Mouse (Mus musculus) embryonic facial prominence, embryonic 12.5 days (tissue): ENCODE measurements around the gene Mycl. TPM values are rescaled to one million over a fixed set of nuclear protein-coding genes. Genes with fewer than 3 reads are reported as not detected.
A peak's percentile ranks its signal among the peaks of the same experiment; 100 is the strongest.
"Not testable (repeated sequence)": the region's sequence is repeated elsewhere in the genome, so short reads cannot be mapped to it uniquely, and the experiment has no call there.

ENCODE experiments used
- ATAC-seq: fragments of 200-750 bp; cut with Nextera tagmentation; 2 replicates; pipeline ENCODE4 v1.8.0; 2017; ENCODE audit not compliant: insufficient number of reproducible peaks, insufficient read depth, low FRiP score, low TSS enrichment
- H3K27ac ChIP-seq: fragments of 300-500 bp; sonication (generic); 2 replicates; pipeline ENCODE4 v1.5.1; 2016; ENCODE audit warnings: mild to moderate bottlenecking
- H3K27me3 ChIP-seq: fragments of 300-500 bp; sonication (generic); 2 replicates; pipeline ENCODE4 v1.6.1; 2016; ENCODE audit warnings: mild to moderate bottlenecking, moderate library complexity
- H3K36me3 ChIP-seq: fragments of 300-500 bp; sonication (generic); 2 replicates; pipeline ENCODE4 v1.6.1; 2016; ENCODE audit warnings: mild to moderate bottlenecking
- H3K4me1 ChIP-seq: fragments of 300-500 bp; sonication (generic); 2 replicates; pipeline ENCODE4 v1.6.1; 2016
- H3K4me2 ChIP-seq: fragments of 300-500 bp; sonication (generic); replicated peaks from 2 replicates; pipeline ENCODE4 v1.6.1; 2016; ENCODE audit warnings: mild to moderate bottlenecking, moderate library complexity
- H3K4me3 ChIP-seq: fragments of 300-500 bp; sonication (generic); 2 replicates; pipeline ENCODE4 v1.5.1; 2016; ENCODE audit warnings: mild to moderate bottlenecking
- H3K9ac ChIP-seq: fragments of 300-500 bp; sonication (generic); 2 replicates; pipeline ENCODE4 v1.6.1; 2016; ENCODE audit warnings: mild to moderate bottlenecking, moderate library complexity
- H3K9me3 ChIP-seq: fragments of 300-500 bp; sonication (generic); 2 replicates; pipeline ENCODE4 v1.6.1; 2016; ENCODE audit warnings: mild to moderate bottlenecking, moderate library complexity
- WGBS: fragments of 180-500 bp; shearing (Covaris S2); methylation state at CpG from one replicate; pipeline ENCODE4 v1.1.7; 2016; 5-methylcytosine and 5-hydroxymethylcytosine counted together
- polyA plus RNA-seq: library from polyadenylated mRNA; unstranded; fragments of >200 nt; fragmentation: Nextera tagmentation; extraction: Ambion mirVana; gene quantifications from 2 replicates; pipeline ENCODE4 v1.2.1, GENCODE M21; 2016

Mycl gene
- polyA plus RNA-seq, 1 experiment from 2014 or later: 46.4 TPM

GRCm38 (mm10) chr4:122981930-122982329 lies 13.5 kb upstream of the Mycl start:
- Histone ChIP-seq H3K9me3 (no peaks in the 10 kb centered on the region), H3K4me3 (no peak overlapping the region), H3K27me3 (peaks cover 24% of the 10 kb centered on the region), H3K27ac (no peak overlapping the region), H3K4me2 (no peak overlapping the region), H3K36me3 (no peaks in the 10 kb centered on the region), H3K9ac (no peak overlapping the region), H3K4me1 (peaks cover 6% of the 10 kb centered on the region; the same call in 1 of the 2 replicates)
- 48% methylated on average over 3 of the region's 3 CpGs for WGBS
- no peak for ATAC-seq

- Histone ChIP-seq H3K4me2 (no peak overlapping the region), H3K27me3 (peaks cover 24% of the 10 kb centered on the region), H3K36me3 (no peaks in the 10 kb centered on the region), H3K9ac (no peak overlapping the region), H3K4me1 (peaks cover 6% of the 10 kb centered on the region; the same call in 1 of the 2 replicates), H3K27ac (no peak overlapping the region), H3K9me3 (no peaks in the 10 kb centered on the region), H3K4me3 (no peak overlapping the region)
- 73% methylated on average over 3 of the region's 3 CpGs for WGBS
- ATAC-seq: no peak
Measured at GRCm38 (mm10) chr4:122982537-122982936, 12.9 kb upstream of the Mycl start.

GRCm38 (mm10) chr4:122983486-122984261 lies 11.8 kb upstream of the Mycl start:
- ATAC-seq: no peak
- Histone ChIP-seq H3K27ac (no peak overlapping the region), H3K36me3 (no peaks in the 10 kb centered on the region), H3K4me3 (peak overlapping the region; percentile 7; the same call in 1 of the 2 replicates), H3K4me2 (peak overlapping the region; percentile 30), H3K4me1 (peaks cover 6% of the 10 kb centered on the region; the same call in 1 of the 2 replicates), H3K27me3 (peaks cover 24% of the 10 kb centered on the region), H3K9ac (no peak overlapping the region), H3K9me3 (no peaks in the 10 kb centered on the region)
- 20% methylated on average over 17 of the region's 17 CpGs for WGBS

DNA sequence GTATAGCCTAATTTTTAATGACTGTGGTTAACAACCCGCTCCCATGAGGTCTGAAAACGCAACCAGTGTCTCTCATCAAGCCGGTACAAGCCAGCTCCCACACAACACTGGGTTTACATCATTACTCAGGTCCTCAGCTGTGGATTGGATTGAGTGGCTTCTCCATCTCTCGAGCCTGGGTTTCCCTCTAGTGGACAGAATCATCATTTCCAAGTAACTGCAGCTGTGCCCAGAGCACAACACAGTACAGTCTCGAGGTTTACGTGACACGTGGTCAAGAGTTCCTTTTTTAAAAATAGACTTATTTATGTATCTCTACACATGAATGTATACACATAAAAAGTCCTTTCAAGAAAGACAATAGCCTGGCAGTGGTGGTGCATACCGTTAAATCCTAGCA lies 10.3 kb upstream of the Mycl start:
- Histone ChIP-seq H3K9me3 (no peaks in the 10 kb centered on the region), H3K27ac (no peak overlapping the region), H3K4me3 (no peak overlapping the region), H3K27me3 (peaks cover 24% of the 10 kb centered on the region), H3K9ac (no peak overlapping the region), H3K4me2 (no peak overlapping the region), H3K4me1 (peaks cover 6% of the 10 kb centered on the region; the same call in 1 of the 2 replicates), H3K36me3 (no peaks in the 10 kb centered on the region)
- peak; percentile 74 for ATAC-seq
- WGBS: 44% methylated on average over 8 of the region's 8 CpGs

- H3K27ac ChIP-seq: no peak overlapping the region
- 0 out of 2 replicates have a peak, but pooled peaks cover 3% of the 10 kb centered on the region for H3K9me3 ChIP-seq
- ATAC-seq: no peak
- H3K36me3 ChIP-seq: no peaks in the 10 kb centered on the region
- H3K4me3 ChIP-seq: no peak overlapping the region
- 79% methylated on average over 4 of the region's 4 CpGs for WGBS
- no peak overlapping the region for H3K4me2 ChIP-seq
- peaks cover 6% of the 10 kb centered on the region; the same call in 1 of the 2 replicates for H3K4me1 ChIP-seq
- H3K9ac ChIP-seq: no peak overlapping the region
- peaks cover 20% of the 10 kb centered on the region for H3K27me3 ChIP-seq
Measured at GRCm38 (mm10) chr4:122987421-122987820, 8.0 kb upstream of the Mycl start.

DNA sequence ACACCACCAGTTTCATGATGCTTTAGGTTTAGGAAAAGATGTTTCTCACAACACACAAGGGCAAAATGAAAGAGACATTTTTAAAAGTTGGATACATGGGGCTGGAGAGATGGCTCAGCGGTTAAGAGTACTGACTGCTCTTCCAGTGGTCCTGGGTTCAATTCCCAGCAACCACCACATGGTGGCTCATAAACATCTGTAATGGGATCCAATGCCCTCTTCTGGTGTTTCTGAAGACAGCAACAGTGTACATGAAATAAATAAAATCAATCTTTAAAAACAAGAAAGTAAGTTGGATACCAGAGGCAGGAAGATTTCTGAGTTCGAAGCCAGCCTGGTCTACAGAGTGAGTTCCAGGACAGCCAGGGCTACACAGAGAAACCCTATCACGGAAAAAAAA lies 7.4 kb upstream of the Mycl start:
- not testable (repeated sequence) for H3K4me1 ChIP-seq, H3K4me3 ChIP-seq, H3K9ac ChIP-seq, ATAC-seq, H3K27ac ChIP-seq, H3K4me2 ChIP-seq, H3K9me3 ChIP-seq, H3K36me3 ChIP-seq
- peaks cover 16% of the 10 kb centered on the region for H3K27me3 ChIP-seq
- 57% methylated on average over 3 of the region's 3 CpGs for WGBS

- Histone ChIP-seq H3K27ac (no peak overlapping the region), H3K36me3 (no peaks in the 10 kb centered on the region), H3K4me3 (no peak overlapping the region), H3K4me2 (no peak overlapping the region), H3K27me3 (no peaks in the 10 kb centered on the region), H3K4me1 (no peaks in the 10 kb centered on the region), H3K9me3 (0 out of 2 replicates have a peak, but pooled peaks cover 3% of the 10 kb centered on the region), H3K9ac (no peak overlapping the region)
- WGBS: 88% methylated on average over 1 of the region's 1 CpGs
- no peak for ATAC-seq
Measured at GRCm38 (mm10) chr4:122991177-122991576, 4.3 kb upstream of the Mycl start.

- Histone ChIP-seq H3K36me3 (no peaks in the 10 kb centered on the region), H3K4me2 (no peak overlapping the region), H3K27ac (no peak overlapping the region), H3K27me3 (no peaks in the 10 kb centered on the region), H3K9me3 (0 out of 2 replicates have a peak, but pooled peaks cover 3% of the 10 kb centered on the region), H3K4me1 (no peaks in the 10 kb centered on the region; the same call in 1 of the 2 replicates), H3K9ac (no peak overlapping the region), H3K4me3 (no peak overlapping the region)
- WGBS: 59% methylated on average over 3 of the region's 3 CpGs
- no peak for ATAC-seq
Measured at GRCm38 (mm10) chr4:122992276-122992675, 3.2 kb upstream of the Mycl start.

DNA sequence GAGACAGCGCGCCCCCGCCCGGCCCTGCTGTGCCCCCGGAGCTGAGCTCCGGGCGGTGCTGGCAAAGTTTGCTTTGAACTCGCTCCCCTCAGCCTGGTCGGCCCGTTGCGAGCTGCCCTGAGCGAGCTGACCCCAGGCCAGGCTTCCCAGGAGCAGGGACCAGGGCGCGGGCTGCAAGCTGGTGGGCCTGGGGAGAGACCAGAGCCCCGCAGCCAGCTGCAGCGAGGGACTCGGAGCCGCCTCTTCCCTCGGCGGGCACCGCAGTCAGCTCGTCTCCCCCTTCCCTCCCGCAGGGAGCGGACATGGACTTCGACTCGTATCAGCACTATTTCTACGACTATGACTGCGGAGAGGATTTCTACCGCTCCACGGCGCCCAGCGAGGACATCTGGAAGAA lies 767 bp downstream of the Mycl start:
- Histone ChIP-seq H3K4me1 (peaks cover 21% of the 10 kb centered on the region), H3K9ac (peak overlapping the region; percentile 85), H3K27ac (peak overlapping the region; percentile 90), H3K36me3 (peaks cover 8% of the 10 kb centered on the region; the same call in 1 of the 2 replicates), H3K4me3 (peak overlapping the region; percentile 73), H3K9me3 (no peaks in the 10 kb centered on the region), H3K27me3 (0 out of 2 replicates have a peak, but pooled peaks cover 6% of the 10 kb centered on the region), H3K4me2 (peak overlapping the region; percentile 90)
- no peak for ATAC-seq
- WGBS: 0% methylated on average over 32 of the region's 32 CpGs

DNA sequence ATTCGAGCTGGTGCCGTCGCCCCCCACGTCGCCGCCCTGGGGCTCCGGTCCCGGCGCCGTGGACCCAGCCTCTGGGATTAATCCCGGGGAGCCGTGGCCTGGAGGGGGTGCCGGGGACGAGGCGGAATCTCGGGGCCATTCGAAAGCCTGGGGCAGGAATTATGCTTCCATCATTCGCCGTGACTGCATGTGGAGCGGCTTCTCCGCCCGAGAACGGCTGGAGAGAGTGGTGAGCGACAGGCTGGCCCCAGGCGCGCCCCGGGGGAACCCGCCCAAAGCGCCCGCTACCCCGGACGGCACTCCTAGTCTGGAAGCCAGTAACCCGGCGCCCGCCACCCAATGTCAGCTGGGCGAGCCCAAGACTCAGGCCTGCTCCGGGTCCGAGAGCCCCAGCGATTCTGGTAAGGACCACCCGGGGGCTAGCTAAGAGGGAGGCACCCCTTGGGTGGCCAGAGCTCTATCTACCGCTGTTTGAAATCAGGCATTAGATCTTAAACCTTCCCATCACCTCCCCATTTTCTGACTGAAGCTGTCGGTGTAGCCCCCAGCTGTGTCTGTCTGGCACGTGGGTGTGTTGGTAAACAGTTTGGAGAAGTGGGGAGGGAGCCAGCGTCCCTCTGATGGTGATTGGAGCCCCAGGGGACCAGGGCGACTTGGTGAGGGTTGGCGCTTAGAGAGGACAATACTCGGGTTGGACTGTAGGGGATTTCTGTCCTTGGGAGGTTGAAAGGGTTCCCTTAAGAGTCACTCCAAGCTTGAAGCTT lies 1.3 kb downstream of the Mycl start:
- WGBS: under 1% methylated on average over 47 of the region's 47 CpGs
- Histone ChIP-seq H3K4me1 (peaks cover 21% of the 10 kb centered on the region), H3K4me3 (peak overlapping the region; percentile 73), H3K9me3 (no peaks in the 10 kb centered on the region), H3K9ac (peak overlapping the region; percentile 85), H3K27ac (peak overlapping the region; percentile 90), H3K4me2 (peak overlapping the region; percentile 90), H3K36me3 (peaks cover 12% of the 10 kb centered on the region; the same call in 1 of the 2 replicates), H3K27me3 (0 out of 2 replicates have a peak, but pooled peaks cover 6% of the 10 kb centered on the region)
- no peak for ATAC-seq

- Histone ChIP-seq H3K27me3 (0 out of 2 replicates have a peak, but pooled peaks cover 6% of the 10 kb centered on the region), H3K9me3 (no peaks in the 10 kb centered on the region), H3K27ac (peak overlapping the region; percentile 36; the same call in 1 of the 2 replicates), H3K4me3 (peak overlapping the region; percentile 73), H3K4me2 (peak overlapping the region; percentile 90), H3K4me1 (peaks cover 21% of the 10 kb centered on the region), H3K36me3 (peaks cover 12% of the 10 kb centered on the region; the same call in 1 of the 2 replicates), H3K9ac (peak overlapping the region; percentile 30; the same call in 1 of the 2 replicates)
- ATAC-seq: no peak; the same call in 1 of the 2 replicates
- WGBS: 12% methylated on average over 12 of the region's 12 CpGs
Measured at GRCm38 (mm10) chr4:122998537-122999262, 3.2 kb downstream of the Mycl start.
